Mouse (Mus musculus): ENCODE results near the gene Fgr.

Fgr gene

DNA sequence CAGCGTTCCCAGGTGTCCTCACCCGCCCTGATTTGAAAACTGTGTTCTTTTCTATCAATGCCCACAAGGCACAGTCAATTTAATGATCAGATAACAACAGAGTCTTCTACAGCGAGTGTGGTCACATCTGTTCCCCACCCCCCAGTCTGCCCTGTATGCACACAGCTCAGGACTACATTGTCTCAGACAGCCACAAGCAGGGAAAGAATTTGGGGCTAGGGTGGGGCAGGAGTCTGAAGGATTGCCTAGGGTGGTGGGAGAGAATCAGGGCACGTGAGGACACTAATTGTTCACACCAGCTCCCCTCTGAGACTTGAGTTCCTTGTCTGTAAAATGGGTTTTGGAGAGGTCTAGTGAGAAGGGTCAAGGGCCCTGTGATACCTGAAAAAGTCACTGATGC is 19.7 kb downstream of the Fgr start:
- DNase-seq, result no peak

DNA sequence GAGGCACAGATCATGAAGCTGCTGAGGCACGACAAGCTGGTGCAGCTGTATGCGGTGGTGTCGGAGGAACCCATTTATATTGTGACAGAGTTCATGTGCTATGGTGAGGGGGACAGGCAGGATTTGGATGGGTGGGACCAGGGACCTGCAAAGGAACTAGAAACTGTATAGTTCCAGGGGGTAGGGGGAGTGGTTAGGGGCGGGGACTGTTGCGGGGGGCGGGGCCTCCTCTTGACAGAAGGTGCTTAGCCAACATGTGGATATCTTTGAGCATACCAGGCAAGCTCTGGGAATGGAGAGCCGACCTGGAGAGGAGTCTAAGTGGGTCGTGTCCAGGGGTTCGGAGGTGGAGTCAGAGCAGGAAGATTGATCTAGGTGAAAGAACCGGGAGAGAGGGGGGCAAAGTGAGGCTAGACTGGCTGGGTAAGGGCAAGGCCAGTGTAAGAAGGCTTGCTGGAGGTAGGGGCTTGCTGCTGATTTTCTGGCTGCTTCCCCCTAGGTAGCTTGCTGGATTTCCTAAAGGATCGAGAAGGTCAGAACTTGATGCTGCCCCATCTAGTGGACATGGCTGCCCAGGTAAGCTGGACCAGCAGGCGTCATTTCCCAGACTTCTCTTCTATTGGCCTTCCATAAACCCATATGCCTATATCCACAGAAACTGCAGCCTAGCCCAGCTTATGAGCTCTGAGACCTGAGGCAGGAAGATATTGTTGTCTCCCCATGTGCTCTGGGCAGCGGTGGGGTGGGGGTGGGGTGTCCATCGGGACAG is 23.8 kb downstream of the Fgr start:
- DNase-seq, result peak in 1 of 2 experiments; percentile 26

DNA sequence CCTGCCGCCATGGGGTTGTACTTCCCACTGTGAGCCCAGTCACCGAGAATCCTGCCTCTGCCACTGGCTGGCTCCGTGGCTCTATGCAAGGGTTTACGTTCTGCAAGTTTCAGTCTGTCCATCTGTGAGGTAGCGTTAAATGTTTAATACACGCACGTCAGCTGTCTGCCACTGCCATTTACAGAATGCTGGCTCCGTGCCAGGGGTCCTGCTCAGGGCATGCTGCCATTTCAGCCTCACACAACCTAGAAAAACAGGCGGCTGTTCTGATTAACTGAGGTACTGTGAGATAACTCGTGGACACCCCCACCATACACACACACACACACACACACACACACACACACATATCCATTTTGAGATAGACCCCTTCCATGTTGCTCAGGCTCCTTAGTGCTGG is 29.0 kb downstream of the Fgr start:
- peak; percentile 91 to 92 for DNase-seq

GRCm38 (mm10) chr4:133003316-133004018 is 29.6 kb downstream of the Fgr start:
- DNase-seq, result peak; percentile 69 to 75

DNA sequence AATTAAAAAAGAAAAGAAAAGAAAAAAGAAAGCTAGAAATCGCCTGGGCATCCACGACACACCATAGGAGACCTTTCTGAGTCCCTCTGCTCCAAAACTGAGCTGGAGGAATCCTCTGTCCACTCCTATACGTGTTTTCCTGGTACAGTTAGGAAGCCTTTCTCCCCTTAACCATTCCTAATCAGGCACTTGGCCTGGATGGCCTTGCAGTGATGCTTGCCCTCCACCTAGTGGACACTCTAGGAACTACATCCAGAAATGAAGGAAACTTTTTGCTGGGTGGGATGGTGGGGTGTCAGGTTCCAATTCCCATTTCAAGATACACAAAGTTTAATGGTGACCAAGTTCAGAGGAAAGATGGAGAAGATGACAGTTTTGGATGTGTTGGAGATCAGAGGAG is 31.3 kb downstream of the Fgr start:
- DNase-seq, result peak; percentile 91 to 95

DNA sequence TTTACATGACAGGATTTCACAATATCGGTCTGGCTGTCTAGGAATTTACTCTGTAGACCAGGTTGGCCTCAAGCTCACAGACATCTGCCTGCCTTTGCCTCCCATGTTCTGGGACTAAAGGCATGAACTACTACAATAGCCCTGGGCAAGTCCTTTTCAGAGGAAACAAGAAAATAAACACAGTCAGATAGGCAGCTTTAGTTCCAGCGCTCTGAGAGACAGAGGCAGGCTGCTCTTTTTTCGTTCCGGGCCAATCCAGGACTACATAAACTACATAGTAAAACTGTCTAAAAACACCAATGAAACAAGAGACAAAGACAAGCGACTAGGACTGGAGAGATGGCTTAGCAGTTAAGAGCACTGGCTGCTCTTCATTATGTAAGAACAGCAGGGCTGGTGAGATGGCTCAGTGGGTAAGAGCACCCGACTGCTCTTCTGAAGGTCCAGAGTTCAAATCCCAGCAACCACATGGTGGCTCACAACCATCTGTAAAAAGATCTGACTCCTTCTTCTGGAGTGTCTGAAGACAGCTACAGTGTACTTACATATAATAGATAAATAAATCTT is 32.1 kb downstream of the Fgr start:
- peak in 1 of 2 experiments; percentile 10 for DNase-seq

DNA sequence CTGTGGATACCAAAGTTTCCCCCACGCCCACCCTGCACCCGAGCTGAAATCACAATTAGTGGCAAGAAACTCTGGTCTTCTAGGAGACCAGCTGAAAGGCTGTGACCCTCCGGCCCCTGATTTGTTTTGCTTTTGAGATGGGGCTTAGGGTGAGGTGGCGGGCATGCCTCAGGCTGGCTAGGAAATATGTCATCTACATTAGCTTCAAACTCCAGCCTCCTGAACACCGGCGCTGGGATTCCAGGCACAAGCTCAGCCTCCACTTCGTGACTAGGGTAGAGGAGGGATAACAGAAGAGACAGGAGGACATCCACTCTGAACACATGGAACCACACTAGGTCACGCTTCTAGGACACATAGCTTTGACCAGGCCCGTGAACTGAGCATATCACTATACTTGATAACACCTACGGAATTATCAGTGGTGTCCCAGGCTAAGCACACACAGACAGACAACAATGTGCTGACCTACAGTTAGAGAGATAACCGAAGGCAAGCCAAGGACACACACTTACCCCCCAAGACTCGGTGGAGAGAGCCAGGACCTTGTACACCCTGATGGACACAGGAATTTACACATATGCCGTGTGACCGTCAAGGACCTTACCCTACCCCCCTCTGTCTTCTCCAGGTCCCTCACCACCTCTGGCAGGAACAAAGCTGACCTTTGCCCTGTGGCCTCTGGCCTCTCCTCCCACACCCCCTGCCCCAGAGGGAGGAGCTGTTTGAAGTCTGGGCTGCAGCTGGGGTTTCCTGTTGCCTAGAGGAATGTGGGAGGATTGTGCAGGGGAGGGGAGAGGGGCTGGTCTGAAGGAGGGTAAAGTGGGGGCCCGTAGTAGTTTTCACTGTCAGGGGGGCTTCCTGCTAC is 33.9 kb downstream of the Fgr start:
- no peak for DNase-seq

DNA sequence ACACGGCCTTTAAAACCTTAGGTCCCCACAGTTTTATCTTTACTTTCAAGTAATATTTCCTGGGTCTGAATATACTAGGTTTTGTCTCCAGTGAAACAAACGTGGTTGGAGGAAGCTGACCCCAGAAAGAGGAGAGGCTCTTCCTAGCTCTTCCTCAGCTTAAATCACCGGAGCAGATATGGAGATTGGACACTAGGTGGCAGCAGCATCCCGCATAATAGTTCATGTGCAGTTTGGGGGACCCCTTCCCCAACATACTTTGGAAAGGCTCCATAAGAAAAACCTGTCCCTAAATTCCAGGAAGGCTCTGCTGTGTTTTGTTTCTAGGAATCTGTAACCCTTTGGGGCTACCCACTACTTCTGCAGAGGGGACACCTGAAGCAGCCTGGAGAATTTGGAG is 35.2 kb downstream of the Fgr start:
- peak; percentile 87 to 89 for DNase-seq

DNA sequence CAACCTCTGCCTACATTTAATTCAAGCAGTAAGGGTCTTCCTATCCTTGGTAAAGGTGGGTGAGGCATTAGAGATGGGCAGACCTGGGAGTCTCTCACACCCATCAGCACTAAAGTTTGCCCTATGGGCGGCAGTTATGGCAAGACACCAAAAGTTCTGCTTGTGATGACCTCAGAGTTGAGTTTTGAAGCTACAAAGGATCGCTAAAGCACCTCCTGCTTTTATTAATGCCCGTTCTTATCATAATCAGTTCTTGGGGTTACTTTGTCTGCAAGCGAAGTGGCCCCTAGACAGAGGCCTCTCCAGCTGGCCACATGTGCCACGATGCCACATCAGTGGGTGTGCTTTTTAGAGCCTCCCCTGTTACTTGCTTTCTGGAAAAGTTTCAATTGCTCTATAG is 35.8 kb downstream of the Fgr start:
- DNase-seq, result no peak

GRCm38 (mm10) chr4:133010611-133011010 is 36.7 kb downstream of the Fgr start:
- DNase-seq, result peak in 1 of 2 experiments; percentile 58

DNA sequence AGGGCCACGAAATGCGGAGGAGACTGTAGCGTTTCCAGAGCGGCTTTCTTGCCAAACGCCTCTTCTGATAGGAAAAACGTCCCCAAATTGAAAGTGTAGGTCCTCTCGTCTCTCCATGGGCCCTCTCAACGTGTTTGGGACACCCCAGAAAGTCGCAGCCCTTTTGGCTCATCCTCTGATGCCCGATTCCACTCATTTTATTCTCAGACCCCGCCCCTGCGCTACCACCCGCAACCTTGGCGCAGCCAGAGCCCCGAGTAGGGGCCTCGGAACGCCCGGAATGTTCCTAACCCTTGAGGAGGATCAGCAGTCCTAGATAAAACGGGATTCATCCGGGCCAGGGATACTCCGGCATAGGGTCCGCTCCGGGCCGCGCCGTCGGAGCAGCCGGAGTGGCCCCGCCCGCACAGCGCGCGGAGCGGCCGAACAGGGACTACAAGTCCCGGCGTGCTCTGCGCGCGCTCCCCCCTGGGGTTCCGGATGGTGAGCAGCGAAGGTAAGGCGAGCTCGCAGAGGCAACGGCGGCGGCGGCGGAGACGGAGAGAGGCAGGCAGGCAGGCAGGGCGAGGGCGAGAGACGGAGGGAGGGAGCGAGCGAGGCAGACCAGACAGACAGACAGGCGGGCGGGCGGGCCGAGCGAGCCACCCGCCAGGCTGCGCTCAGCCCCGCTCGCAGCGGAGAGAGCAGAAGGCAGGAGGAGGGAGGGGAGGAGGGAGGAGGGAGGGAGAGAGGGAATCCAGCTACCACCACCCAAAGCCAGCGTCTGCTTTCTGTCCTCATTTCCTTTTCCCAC is 37.3 kb downstream of the Fgr start, which contains the start of gene Ahdc1:
Gene Ahdc1, plus strand, starts transcription at position 233 of the 793 bp plus-strand sequence.
- peak; percentile 99 for DNase-seq

GRCm38 (mm10) chr4:133011821-133012775 is 38.2 kb downstream of the Fgr start:
- DNase-seq, result peak; percentile 78 to 80

DNA sequence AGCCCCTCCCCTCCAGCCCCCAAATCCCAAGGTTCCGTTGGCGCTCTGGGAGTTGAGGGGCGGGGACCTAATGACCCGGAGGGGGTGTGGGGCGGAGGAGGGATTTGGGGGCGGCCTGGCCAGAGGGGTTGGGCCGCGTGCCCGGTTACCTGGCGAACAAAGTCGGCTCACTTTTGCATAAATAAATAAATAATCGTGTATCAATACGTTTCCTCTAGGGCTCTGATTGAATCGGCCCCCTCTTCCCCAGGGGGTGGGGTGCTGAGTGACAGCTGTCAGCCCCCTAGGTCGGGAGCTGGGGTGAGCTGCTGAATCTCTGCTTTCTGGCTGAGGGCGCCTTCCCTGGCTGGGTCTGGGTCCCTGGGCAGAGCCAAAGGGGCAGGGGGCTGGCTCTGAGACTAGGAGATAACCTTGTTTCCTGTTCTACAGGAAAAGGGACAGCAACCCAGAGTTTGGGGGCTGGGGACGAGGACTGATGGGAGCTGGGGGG is 38.9 kb downstream of the Fgr start:
- DNase-seq, result peak; percentile 72 to 76

GRCm38 (mm10) chr4:133013266-133013891 is 39.5 kb downstream of the Fgr start:
- DNase-seq, result peak; percentile 69 to 76

DNA sequence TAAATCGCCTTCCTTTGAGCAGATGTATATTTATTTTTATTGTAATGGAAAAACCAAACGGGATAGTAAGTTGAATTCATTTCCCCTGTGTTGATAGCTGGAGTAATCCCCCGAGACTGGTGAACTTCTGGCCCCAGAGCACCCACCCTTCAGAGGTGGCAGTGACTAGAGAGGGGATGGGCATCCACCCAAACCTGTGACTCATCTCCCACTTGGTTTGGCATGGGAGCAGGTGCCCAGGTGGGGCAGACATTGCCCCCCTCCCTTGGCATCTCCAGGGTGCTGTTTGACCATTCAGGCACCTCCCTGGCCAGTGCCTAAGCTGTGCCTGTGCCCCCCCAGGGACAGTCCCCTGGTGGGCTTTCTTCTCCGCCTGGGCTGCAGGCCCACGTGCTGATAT is 40.2 kb downstream of the Fgr start:
- DNase-seq, result peak; percentile 68 to 70

DNA sequence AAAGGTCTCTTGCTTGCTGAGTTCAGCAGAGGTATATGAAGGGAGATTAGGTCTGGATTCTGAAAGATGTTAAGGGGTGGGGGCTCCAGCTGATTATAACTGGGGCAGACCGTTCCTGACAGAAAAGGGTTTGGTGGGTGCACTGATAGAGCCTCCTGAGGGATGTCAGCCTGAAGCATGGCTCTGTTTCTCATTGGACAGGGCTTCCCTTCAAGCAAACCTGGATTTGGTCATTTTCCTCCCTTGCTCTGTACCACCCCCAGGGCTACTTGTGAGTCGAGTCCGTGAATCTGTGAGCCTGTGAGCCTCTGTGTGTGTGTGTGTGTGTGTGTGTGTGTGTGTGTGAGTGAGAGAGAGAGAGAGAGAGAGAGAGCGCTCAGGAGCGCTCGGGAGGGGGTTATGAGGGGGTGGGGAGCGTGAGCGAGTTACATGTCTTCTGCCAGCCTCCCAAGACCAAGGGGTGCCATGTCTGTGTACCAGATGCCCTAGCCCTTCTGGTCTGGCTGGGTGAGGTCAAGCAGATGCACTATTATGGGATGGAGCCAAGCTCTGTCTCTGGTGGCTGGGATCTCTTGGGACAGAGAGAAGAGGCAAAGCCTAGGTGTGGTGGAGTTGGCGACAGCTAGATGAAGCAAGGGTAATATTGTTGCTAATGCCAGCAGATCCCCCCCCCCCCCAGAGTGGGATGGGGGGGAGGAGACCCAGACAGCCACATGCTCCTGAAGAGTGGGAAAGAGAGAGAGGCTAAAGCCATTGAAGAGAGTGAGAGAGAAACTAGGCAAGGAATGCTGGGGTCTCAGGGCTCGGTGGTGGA is 41.2 kb downstream of the Fgr start:
- peak; percentile 78 to 79 for DNase-seq

DNA sequence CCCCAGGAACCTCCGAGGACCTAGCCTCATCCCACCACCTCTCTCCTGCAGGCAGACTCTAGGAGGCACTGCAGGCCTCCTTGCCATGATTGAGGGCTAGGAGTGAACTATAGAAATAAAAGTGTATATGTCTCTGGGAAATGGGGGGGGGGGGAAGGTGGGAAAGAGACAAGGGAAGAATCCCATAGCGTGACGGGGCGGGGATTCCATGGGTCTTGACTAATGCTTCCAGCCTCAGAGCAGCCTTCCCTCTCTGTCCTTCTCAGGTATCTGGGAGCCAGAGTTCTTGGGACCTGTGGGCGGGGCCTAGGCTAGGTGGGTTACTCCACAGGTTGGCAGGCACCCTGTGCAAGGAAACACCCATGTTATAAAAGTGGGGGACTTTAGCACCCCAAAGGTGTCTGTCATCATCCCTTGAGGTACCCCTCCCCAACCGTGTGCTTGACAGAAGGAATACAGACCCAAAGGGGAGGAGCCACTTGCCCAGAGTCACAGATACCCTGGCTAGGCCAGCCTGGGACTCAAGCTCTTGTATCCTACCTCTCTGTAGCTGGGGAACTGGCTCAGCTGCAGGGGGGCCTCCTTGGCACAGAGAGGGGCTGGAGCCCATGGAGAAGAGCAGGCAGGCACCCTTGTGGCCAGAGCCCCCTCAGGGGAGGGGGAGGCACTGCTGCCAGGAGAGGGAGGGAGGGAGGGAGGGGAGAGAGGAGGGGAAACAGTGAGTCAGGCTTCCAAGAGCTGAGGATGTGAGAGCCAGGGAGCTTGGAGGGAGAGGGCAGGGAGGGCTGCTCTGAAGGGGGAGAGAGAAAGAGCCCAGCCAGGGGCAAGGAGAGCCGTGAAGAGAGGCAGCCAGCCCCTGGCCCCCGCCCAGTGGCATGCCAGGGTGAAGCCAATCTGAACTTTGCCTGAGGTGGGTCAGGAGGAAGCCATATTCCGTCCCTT is 42.1 kb downstream of the Fgr start:
- DNase-seq, result peak; percentile 46 to 61

Measured in cerebellum, postnatal 10 days (tissue).